Mouse (Mus musculus): ENCODE results near the gene Syce1. TPM values are rescaled to one million over a fixed set of nuclear protein-coding genes. Genes with fewer than 3 reads are reported as not detected.
A peak's percentile ranks its signal among the peaks of the same experiment; 100 is the strongest.

Gene Syce1
- under 1 TPM in 3 of 4 experiments, not detected in 1; 0.43 to 0.72 (median 0.63) TPM for total RNA-seq (2022)

GRCm38 (mm10) chr7:140787406-140788052 lies at the start of gene Syce1:
Gene Syce1, minus strand, starts transcription at chr7:140787852.
- DNase-seq (ENCODE audit: low spot score in 2 of 2), result no peak

- DNase-seq (ENCODE audit: low spot score in 2 of 2), result peak in 1 of 2 experiments; percentile 70
Measured at GRCm38 (mm10) chr7:140836243-140837115, 48.8 kb upstream of the Syce1 start.

DNA sequence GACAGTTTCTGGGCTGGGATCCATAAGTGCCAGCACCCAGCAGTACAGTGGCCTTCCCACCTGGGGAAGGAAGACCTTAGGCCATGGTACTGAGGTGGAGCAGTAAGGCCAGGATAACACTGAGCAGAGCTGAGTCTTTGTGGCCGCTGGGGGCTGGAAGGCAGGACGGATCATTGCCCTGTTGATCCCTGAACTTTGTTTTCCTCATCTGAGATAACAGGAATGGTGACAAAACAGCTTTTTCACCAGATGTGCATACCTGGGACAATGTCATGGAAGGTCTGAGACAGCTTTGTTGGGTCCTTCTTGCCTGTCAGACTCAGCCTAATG lies 48.1 kb upstream of the Syce1 start:
- DNase-seq (ENCODE audit: low spot score in 2 of 2), result no peak

DNA sequence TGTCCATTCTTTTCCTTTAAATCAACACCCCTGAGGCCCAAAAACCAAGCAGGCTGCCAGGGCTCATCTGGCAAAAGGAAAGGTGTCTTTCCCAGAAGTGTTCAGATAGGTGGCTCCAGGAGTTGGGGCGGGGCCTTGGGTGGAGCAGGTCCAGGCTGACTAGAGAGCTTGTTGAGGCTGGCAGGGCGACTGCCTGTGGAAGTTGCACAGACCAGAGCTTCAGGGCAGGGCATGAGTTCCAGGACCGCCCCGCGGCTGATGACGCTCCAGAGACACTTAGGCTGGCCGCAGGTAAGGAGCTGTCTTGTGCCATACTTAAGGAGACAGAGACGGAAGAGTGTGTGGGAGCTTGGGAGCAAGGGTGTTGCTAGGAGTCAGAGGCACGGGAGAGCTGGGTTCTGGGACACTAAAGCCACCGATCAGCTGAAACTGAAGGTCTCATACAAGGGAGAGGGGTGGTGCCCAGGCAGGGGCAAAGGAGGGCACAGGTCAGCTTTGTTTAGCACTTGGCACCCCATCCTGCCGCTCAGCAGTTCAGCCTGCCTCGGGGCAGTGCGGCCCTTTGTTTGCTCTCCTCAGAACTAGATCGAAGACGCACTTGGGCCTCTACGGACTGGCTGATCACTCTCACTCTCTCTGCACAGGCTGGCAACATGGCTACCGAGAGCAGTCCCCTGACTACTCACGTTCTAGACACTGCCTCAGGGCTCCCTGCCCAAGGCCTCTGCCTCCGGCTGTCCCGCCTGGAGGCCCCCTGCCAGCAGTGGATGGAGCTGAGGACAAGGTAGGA lies 47.5 kb upstream of the Syce1 start, which contains the start of gene Urah:
Gene Urah, plus strand, starts transcription at position 51 of the 790 bp plus-strand sequence.
- no peak for DNase-seq (ENCODE audit: low spot score in 2 of 2)

GRCm38 (mm10) chr7:140833341-140833740 lies 45.7 kb upstream of the Syce1 start:
- no peak for DNase-seq (ENCODE audit: low spot score in 2 of 2)

GRCm38 (mm10) chr7:140831447-140831846 lies 43.8 kb upstream of the Syce1 start:
- no peak for DNase-seq (ENCODE audit: low spot score in 2 of 2)

DNA sequence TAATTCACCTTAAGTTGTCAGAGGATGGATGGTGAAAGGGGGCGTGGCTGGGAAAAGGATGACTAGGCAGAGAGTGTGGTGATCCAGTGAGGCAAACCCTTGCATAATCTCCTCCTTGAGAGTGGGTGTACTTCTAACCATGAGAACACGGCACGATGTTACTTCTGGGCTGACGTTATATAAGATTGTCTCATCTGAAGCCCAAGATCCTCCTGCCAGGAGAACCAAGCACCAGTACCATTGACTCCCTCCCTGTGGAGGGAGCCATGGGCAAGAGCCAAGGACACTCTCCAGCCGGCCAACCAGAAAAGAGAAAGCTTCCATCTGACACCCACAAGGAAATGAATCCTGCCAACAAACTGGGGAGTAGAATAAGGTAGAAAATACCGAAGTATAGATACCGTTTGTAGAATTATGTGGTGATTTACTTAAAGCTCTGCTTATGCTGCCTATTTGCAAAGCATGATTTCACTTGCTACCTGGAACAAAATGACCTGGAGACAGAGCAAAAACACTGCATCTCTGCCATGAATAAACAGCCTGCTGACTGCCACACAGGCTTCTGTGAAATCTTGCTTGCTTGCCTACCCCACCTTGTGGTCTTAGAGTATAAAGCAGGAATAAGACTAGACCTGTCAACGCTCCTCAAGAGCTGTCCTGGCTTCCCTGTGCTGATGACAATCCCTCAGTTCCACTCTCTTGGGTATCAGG lies 40.7 kb upstream of the Syce1 start:
- DNase-seq (ENCODE audit: low spot score in 2 of 2), result peak; percentile 65 to 73

DNA sequence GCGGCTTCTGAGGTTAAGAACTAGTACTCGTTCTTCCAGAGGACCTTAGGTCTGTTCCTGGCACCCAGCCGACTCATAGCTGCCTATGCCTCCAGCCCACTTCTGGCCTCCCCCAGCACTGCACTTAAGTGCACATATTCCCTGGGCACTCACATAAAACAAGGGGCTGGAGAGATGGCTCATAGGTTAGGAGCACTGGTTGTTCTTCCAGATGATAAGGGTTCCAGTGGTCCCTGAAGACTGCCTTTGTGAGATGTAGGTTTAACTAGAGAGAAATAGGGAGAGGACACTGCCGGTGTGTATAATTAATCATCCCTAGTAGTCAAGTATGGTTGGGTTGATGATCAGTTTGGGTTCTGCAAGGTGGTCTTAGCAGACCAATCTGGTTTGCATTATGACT lies 35.1 kb upstream of the Syce1 start:
- no peak for DNase-seq (ENCODE audit: low spot score in 2 of 2)

GRCm38 (mm10) chr7:140821653-140822329 lies 34.1 kb upstream of the Syce1 start, which contains the start of gene Zfp941:
Gene Zfp941, minus strand, starts transcription at chr7:140822178.
- peak; percentile 62 to 71 for DNase-seq (ENCODE audit: low spot score in 2 of 2)

DNA sequence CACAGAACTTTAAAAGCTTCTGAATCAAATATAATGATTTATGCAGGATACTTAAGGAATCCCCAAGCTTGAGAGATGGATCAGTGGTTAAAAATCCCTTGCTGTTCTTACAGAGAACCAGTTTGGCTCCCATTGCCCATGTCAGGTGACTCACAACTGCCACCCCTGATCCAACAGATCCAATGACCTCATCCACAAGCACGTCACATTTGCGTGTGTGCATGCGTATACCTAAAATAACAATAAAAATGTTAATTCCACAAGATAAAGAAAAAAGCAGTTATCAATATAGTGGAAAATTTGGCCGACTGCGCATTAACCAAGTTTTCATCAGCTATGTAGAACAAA lies 33.6 kb upstream of the Syce1 start:
- DNase-seq (ENCODE audit: low spot score in 2 of 2), result no peak

DNA sequence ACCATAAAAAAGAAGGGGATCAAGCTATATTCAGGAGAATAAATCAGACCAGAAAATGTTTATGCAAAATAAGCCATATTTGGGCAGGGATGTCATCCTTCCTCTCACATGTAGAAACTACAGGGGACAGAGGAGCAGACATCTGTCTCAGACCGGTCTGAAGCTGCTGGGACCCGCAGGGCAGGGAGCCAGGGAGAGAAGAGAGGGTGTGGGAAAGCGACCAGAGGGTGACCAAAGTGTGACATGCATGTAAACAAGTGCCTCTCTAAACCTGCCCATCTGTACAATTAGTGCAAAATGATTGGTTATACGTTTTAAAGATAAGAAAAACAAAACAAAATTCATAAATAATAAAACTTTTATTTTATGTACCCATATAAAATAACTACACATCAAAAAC lies 32.5 kb upstream of the Syce1 start:
- DNase-seq (ENCODE audit: low spot score in 2 of 2), result no peak

DNA sequence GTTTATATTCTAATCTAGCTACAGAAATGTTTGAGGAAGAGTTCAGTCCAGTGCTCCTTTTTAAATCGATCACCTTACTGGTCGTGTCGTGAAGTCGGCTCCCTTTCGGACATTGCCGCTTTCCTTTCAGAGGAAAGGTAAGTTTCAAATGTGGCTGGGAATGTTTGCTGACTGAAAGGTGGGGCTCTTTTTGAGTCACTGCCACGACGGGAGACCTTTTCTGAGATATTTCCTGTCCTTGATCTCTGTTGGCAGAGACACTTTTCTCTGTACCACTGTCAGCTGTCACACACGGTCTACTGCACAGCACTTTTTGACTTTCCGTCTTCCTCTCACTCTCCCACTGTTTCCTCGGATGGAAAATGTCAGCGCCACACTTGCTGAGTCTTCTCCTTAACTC lies 25.2 kb upstream of the Syce1 start:
- DNase-seq (ENCODE audit: low spot score in 2 of 2), result no peak

GRCm38 (mm10) chr7:140811714-140812113 lies 24.1 kb upstream of the Syce1 start:
- peak in 1 of 2 experiments; percentile 51 for DNase-seq (ENCODE audit: low spot score in 2 of 2)

DNA sequence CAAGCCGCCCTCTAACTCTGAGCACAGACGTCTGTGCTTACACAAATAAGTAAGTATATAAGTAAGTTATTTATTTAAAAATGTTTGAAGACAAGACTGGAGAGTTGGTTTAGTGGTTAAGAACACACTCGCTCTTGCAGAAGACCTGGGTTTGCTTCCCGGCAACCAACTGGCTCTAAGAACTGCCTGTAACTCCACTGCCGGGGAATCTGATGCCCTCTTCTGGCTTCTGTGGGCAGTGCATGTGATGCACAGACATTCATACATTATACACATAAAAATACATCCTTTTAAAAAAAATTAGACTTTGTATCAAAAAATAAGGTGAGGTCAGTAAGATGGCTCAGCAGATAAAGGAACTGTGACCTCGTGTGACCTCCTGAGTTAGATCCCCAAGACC lies 22.8 kb upstream of the Syce1 start:
- no peak for DNase-seq (ENCODE audit: low spot score in 2 of 2)

DNA sequence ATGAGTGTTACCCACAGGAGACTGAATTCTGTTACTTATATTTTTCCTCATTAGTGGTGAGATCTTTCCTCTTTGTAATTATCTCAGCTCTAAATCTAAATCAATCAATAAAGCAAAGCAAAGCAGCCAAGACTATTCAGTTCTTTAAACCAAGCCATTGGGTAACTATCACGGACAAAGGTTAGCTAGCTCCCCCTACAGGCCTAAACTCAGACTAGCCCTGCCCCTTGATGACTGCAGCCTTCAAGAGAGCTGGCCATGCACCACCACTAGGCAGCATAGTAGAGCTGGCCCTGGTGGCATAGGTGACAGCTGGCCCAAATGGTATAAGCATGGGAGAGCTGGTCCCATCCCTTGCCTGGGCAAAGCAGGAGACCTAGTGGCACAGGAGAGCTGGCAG lies 18.1 kb upstream of the Syce1 start:
- peak; percentile 56 to 71 for DNase-seq (ENCODE audit: low spot score in 2 of 2)

DNA sequence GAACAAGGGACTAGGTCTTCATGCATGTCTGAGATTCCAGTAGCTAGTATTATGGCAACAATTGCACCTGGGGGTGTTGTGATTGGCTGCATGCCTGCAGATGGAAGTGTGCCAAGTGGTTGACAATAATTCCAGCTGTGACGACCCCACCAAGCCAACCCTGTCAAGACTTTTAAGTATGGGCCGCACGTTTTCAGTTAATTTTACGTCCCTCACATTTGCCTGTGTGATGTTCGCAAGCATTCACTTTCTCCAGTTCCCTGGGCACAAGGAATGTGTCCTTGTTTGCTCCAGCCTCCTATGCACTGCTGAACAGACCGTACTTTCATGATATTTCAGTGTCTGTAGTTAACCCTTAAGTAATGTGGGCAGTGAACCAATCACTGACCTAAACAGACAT lies 15.0 kb upstream of the Syce1 start:
- DNase-seq (ENCODE audit: low spot score in 2 of 2), result no peak

GRCm38 (mm10) chr7:140798212-140798611 lies 10.6 kb upstream of the Syce1 start:
- no peak for DNase-seq (ENCODE audit: low spot score in 2 of 2)

GRCm38 (mm10) chr7:140797619-140798018 lies 10.0 kb upstream of the Syce1 start:
- no peak for DNase-seq (ENCODE audit: low spot score in 2 of 2)

- no peak for DNase-seq (ENCODE audit: low spot score in 2 of 2)
Measured at GRCm38 (mm10) chr7:140793541-140793940, 5.9 kb upstream of the Syce1 start.

- no peak for DNase-seq (ENCODE audit: low spot score in 2 of 2)
Measured at GRCm38 (mm10) chr7:140788053-140788435, 392 bp upstream of the Syce1 start.

DNA sequence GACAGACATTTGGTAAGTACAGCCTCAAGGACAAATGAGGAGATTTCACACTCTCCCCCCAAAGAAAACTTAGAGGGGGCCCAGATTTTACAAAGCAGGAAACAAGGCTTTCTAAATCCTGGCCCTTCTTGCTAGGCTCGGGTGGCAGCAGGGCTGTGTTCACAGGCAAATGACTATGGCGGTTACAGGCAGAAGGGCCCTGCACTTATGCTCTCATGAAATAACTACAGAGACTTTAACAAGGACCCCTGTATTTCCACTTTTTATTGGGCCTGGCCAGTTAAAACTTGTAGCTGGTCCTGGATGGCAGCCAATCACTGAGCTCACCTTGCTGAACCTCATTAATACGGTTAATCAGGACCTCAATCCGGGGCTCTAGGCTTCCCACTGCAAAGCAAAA lies 7.1 kb downstream of the Syce1 start:
- no peak for DNase-seq (ENCODE audit: low spot score in 2 of 2)

Measured in layer of hippocampus, adult 8-10 months (tissue).